Mouse (Mus musculus) liver, postnatal 0 days (tissue): ENCODE data around the gene Bfsp1.

Experiments used
- CTCF ChIP-seq: sonication (generic); IDR thresholded peaks from 2 replicates; pipeline ENCODE4 v1.5.1; 2016; ENCODE audit warnings: antibody characterized with exemption, low read depth
- EP300 ChIP-seq: IDR thresholded peaks from 2 replicates; pipeline ENCODE4 v1.6.1; 2016; ENCODE audit warnings: antibody characterized with exemption, low read depth, mild to moderate bottlenecking

DNA sequence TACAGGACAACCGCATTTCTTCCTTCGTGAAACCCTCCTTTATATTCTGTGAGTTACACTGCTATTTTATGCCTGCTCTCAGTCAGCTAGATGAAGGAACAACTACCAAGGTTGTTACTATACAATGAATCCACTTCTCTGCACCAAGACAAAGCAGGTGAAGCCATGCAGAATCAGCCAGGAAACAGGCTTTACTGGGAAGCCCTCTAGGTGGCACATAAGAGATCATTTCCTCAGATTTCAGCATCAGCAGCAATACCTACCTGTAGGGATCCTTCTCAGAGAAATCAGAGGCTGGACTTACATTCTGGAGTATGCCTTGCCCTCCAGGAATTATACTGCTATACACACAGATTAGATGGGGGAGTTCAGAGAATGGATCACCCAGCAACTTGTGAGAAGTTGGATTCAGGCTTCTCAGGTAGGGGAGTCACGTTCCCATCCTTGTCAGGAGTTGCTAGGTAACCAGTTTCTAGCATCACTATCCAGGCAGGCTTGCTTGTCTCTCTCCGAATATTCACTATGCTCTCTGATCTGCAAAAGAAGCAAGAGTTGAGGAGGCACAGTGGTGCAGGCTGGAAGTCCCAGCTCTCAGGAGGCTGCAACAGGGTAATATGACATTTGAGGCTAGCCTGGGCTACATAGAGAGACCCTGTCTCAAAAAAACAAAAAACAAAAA lies 66.5 kb downstream of the Bfsp1 start:
- TF ChIP-seq CTCF (no peak), EP300 (no peak)
